Mouse (Mus musculus): Measurements from ENCODE around the gene H2-D1.
"Not testable (repeated sequence)": the region's sequence is repeated elsewhere in the genome, so short reads cannot be mapped to it uniquely, and the experiment has no call there.

- not testable (repeated sequence) for TF ChIP-seq POLR2AphosphoS2 (IDR thresholded peaks at IDR 0.05; ENCODE audit: low read depth, low read length); MAZ (IDR thresholded peaks at IDR 0.05; ENCODE audit: low read depth, low read length); CTCF (conservative IDR thresholded peaks at IDR 0.05 in 1 of 2, IDR thresholded peaks at IDR 0.05 in 1 of 2; ENCODE audit: low read depth in 2 of 2, low read length in 2 of 2); POLR2A (IDR thresholded peaks at IDR 0.05; ENCODE audit: low read depth, low read length); USF1 (IDR thresholded peaks at IDR 0.05; ENCODE audit: low read depth, low read length); ZNF384 (IDR thresholded peaks at IDR 0.05; ENCODE audit: low read depth, low read length); ELF1 (IDR thresholded peaks at IDR 0.05; ENCODE audit: low read depth, low read length); JUND (conservative IDR thresholded peaks at IDR 0.05; ENCODE audit: low read depth, low read length); KAT2A (IDR thresholded peaks at IDR 0.05; ENCODE audit: insufficient replicate concordance, low read length)
Measured at GRCm38 (mm10) chr17:35304921-35305320, 42.4 kb downstream of the H2-D1 start.

Data from CH12.LX (cell line).